Mouse (Mus musculus) liver, embryonic 14.5 days (tissue): ENCODE data around the gene Ube4b.

ENCODE experiments used
- CTCF ChIP-seq: IDR thresholded peaks from 2 replicates; pipeline ENCODE4 v1.5.1; 2016; ENCODE audit warnings: antibody characterized with exemption, low read depth, control low read depth
- EP300 ChIP-seq: IDR thresholded peaks from 2 replicates; pipeline ENCODE4 v1.6.1; 2016; ENCODE audit warnings: antibody characterized with exemption, low read depth

- TF ChIP-seq CTCF (peak; percentile 40), EP300 (no peak)
Observed at GRCm38 (mm10) chr4:149330495-149330894, 96.1 kb downstream of the Ube4b start.
